ENCODE assay signal across 28 mouse cellular contexts in genomic region chr5:38009071-38009470, GRCm38 (mm10).
"Had no signal": no experiment of that assay in that cellular context is flagged by ENCODE, and none has a peak within 500 bp of the region (broad histone marks: within the 10 kb centered on the region; RNA-seq: fewer than 3 reads in every experiment).

No protein-coding gene starts in this region.

- H3K4me1 ChIP-seq: limb, embryonic 15.5 days; liver, embryonic 12.5 days; liver, embryonic 13.5 days; liver, embryonic 15.5 days; lung, embryonic 15.5 days had no signal

- H3K27ac ChIP-seq: left cerebral cortex, adult 2 months; limb, embryonic 10.5 days; limb, embryonic 12.5 days; limb, embryonic 13.5 days; limb, embryonic 15.5 days; liver, embryonic 12.5 days; liver, embryonic 13.5 days; liver, embryonic 14.5 days; liver, embryonic 15.5 days; lung, embryonic 15.5 days; macrophage; midbrain, embryonic 10.5 days; midbrain, embryonic 12.5 days; midbrain, embryonic 13.5 days; midbrain, embryonic 15.5 days had no signal

- H3K4me3 ChIP-seq: left cerebral cortex, adult 2 months; limb, embryonic 10.5 days; limb, embryonic 12.5 days; limb, embryonic 13.5 days; limb, embryonic 15.5 days; liver, embryonic 12.5 days; liver, embryonic 13.5 days; liver, embryonic 15.5 days; lung, embryonic 15.5 days; megakaryocyte, embryonic 14.5 days; midbrain, embryonic 10.5 days; midbrain, embryonic 12.5 days; midbrain, embryonic 13.5 days; midbrain, embryonic 15.5 days; myocyte had no signal

- DNase-seq: left cerebral cortex, postnatal 4 days; liver; liver, embryonic 13.5 days; liver, postnatal 0 days; lung, adult 18-20 months; lung, adult 2 months; lung, embryonic 14.5 days; lung, postnatal 10 days; lung, postnatal 14 days; lung, postnatal 36 days; lung, postnatal 4 days; midbrain, embryonic 14.5 days had no signal
